Mouse (Mus musculus): ENCODE measurements around the gene Fmn2.
A peak's percentile ranks its signal among the peaks of the same experiment; 100 is the strongest.

The Fmn2 gene

GRCm38 (mm10) chr1:174665116-174665515 is 163.5 kb downstream of the Fmn2 start:
- DNase-seq (ENCODE audit: low read depth), result no peak

GRCm38 (mm10) chr1:174669132-174669531 is 167.5 kb downstream of the Fmn2 start:
- DNase-seq (ENCODE audit: low read depth), result no peak

- DNase-seq (ENCODE audit: low read depth), result no peak
Observed at GRCm38 (mm10) chr1:174670846-174671245, 169.2 kb downstream of the Fmn2 start.

GRCm38 (mm10) chr1:174674586-174674985 is 173.0 kb downstream of the Fmn2 start:
- peak; percentile 8 for DNase-seq (ENCODE audit: low read depth)

- DNase-seq (ENCODE audit: low read depth), result no peak
Observed at GRCm38 (mm10) chr1:174675316-174675715, 173.7 kb downstream of the Fmn2 start.

- DNase-seq (ENCODE audit: low read depth), result no peak
Observed at GRCm38 (mm10) chr1:174676187-174676586, 174.6 kb downstream of the Fmn2 start.

- no peak for DNase-seq (ENCODE audit: low read depth)
Observed at GRCm38 (mm10) chr1:174677211-174677610, 175.6 kb downstream of the Fmn2 start.

- no peak for DNase-seq (ENCODE audit: low read depth)
Observed at GRCm38 (mm10) chr1:174689301-174689700, 187.7 kb downstream of the Fmn2 start.

- no peak for DNase-seq (ENCODE audit: low read depth)
Observed at GRCm38 (mm10) chr1:174700871-174701270, 199.2 kb downstream of the Fmn2 start.

- DNase-seq (ENCODE audit: low read depth), result no peak
Observed at GRCm38 (mm10) chr1:174701835-174702234, 200.2 kb downstream of the Fmn2 start.

GRCm38 (mm10) chr1:174703909-174704308 is 202.3 kb downstream of the Fmn2 start:
- no peak for DNase-seq (ENCODE audit: low read depth)

GRCm38 (mm10) chr1:174719729-174720458 is 218.3 kb downstream of the Fmn2 start:
- no peak for DNase-seq (ENCODE audit: low read depth)

GRCm38 (mm10) chr1:174728771-174729170 is 227.1 kb downstream of the Fmn2 start:
- no peak for DNase-seq (ENCODE audit: low read depth)

GRCm38 (mm10) chr1:174732715-174733114 is 231.1 kb downstream of the Fmn2 start:
- no peak for DNase-seq (ENCODE audit: low read depth)

GRCm38 (mm10) chr1:174738958-174739357 is 237.3 kb downstream of the Fmn2 start:
- no peak for DNase-seq (ENCODE audit: low read depth)

GRCm38 (mm10) chr1:174742667-174743066 is 241.0 kb downstream of the Fmn2 start:
- no peak for DNase-seq (ENCODE audit: low read depth)

GRCm38 (mm10) chr1:174748520-174748919 is 246.9 kb downstream of the Fmn2 start:
- DNase-seq (ENCODE audit: low read depth), result no peak

- no peak for DNase-seq (ENCODE audit: low read depth)
Observed at GRCm38 (mm10) chr1:174750893-174751461, 249.4 kb downstream of the Fmn2 start.

- DNase-seq (ENCODE audit: low read depth), result no peak
Observed at GRCm38 (mm10) chr1:174759354-174759753, 257.7 kb downstream of the Fmn2 start.

GRCm38 (mm10) chr1:174765757-174766156 is 264.1 kb downstream of the Fmn2 start:
- no peak for DNase-seq (ENCODE audit: low read depth)

GRCm38 (mm10) chr1:174766852-174767251 is 265.2 kb downstream of the Fmn2 start:
- DNase-seq (ENCODE audit: low read depth), result no peak

GRCm38 (mm10) chr1:174771871-174772281 is 270.3 kb downstream of the Fmn2 start:
- no peak for DNase-seq (ENCODE audit: low read depth)

- DNase-seq (ENCODE audit: low read depth), result no peak
Observed at GRCm38 (mm10) chr1:174781037-174781436, 279.4 kb downstream of the Fmn2 start.

GRCm38 (mm10) chr1:174788617-174789016 is 287.0 kb downstream of the Fmn2 start:
- no peak for DNase-seq (ENCODE audit: low read depth)

Measured in c-Kit-positive CD71-negative TER-119-negative erythroid progenitor cells, embryonic 14.5 days (primary cell).